11 mouse cellular contexts compared by ENCODE assay signal in genomic region chr7:112794481-112794880, GRCm38 (mm10).
A peak's percentile ranks its signal among the peaks of the same experiment; 100 is the strongest.
DNase-seq lines count a peak whose midpoint lies in the region; ATAC-seq and TF ChIP-seq lines count a peak whose summit lies in the region.
"Had no signal": no experiment of that assay in that cellular context is flagged by ENCODE, and none has a peak within 500 bp of the region (broad histone marks: within the 10 kb centered on the region; RNA-seq: fewer than 3 reads in every experiment).

No protein-coding gene starts in this region.

- intact Hi-C loops in gastrocnemius, adult 2 months (cut with DNase I), result no loop called here

- H3K9ac ChIP-seq in lung, embryonic 16.5 days (ENCODE audit: low read length), result no peak overlapping the region
- no peak overlapping the region for H3K9ac ChIP-seq in hindbrain, embryonic 14.5 days
- H3K9ac ChIP-seq in neural tube, embryonic 15.5 days (replicated peaks), result no peak overlapping the region

- H3K4me3 ChIP-seq in gastrocnemius, adult 2 months, result no peak overlapping the region
- no peak overlapping the region for H3K4me3 ChIP-seq in lung, embryonic 16.5 days (ENCODE audit: low read length)
- H3K4me3 ChIP-seq in hindbrain, embryonic 14.5 days (replicated peaks; ENCODE audit: low read length), result no peak overlapping the region
- no peak overlapping the region for H3K4me3 ChIP-seq in neural tube, embryonic 15.5 days (replicated peaks)

- no peak for DNase-seq in gastrocnemius, adult 2 months
- no peak for DNase-seq in gastrocnemius, postnatal 4 days (ENCODE audit: low spot score in 2 of 2)
- no peak for DNase-seq in lung, postnatal 10 days
- DNase-seq in hindbrain, embryonic 14.5 days (ENCODE audit: low spot score), result no peak
- no peak for DNase-seq in layer of hippocampus, adult 18-20 months (ENCODE audit: low spot score in 2 of 2)
- no peak for DNase-seq in spleen, adult 12 weeks (ENCODE audit: low spot score)
- DNase-seq: kidney, adult 18-20 months; right cerebral cortex, postnatal 4 days had no signal

- H3K9me3 ChIP-seq in lung, embryonic 16.5 days (ENCODE audit: control insufficient read depth, low read length), result no peaks in the 10 kb centered on the region
- no peaks in the 10 kb centered on the region for H3K9me3 ChIP-seq in hindbrain, embryonic 14.5 days (ENCODE audit: control insufficient read depth, low read length)
- no peaks in the 10 kb centered on the region for H3K9me3 ChIP-seq in neural tube, embryonic 15.5 days (replicated peaks)

- WGBS in lung, embryonic 16.5 days, result 28% methylated on average over 2 of the region's 2 CpGs
- 15% methylated on average over 2 of the region's 2 CpGs for WGBS in hindbrain, embryonic 14.5 days
- WGBS in neural tube, embryonic 15.5 days, result 9% methylated on average over 2 of the region's 2 CpGs

- TF ChIP-seq CTCF in gastrocnemius, adult 2 months (IDR thresholded peaks at IDR 0.05), result no peak

- H3K4me1 ChIP-seq in lung, embryonic 16.5 days (replicated peaks; ENCODE audit: control insufficient read depth, insufficient read depth, low read length), result peaks cover 35% of the 10 kb centered on the region
- H3K4me1 ChIP-seq in hindbrain, embryonic 14.5 days (replicated peaks; ENCODE audit: control insufficient read depth, insufficient read depth, low read length), result peaks cover 19% of the 10 kb centered on the region; the same call in 1 of the 2 replicates
- peaks cover 21% of the 10 kb centered on the region for H3K4me1 ChIP-seq in neural tube, embryonic 15.5 days

- peak overlapping the region; percentile 12; the same call in 1 of the 2 replicates for H3K27ac ChIP-seq in gastrocnemius, adult 2 months
- H3K27ac ChIP-seq in lung, embryonic 16.5 days (ENCODE audit: low read length), result peak overlapping the region; percentile 73
- no peak overlapping the region for H3K27ac ChIP-seq in hindbrain, embryonic 14.5 days
- H3K27ac ChIP-seq in neural tube, embryonic 15.5 days (replicated peaks), result peak overlapping the region; percentile 45; the same call in 1 of the 2 replicates

- H3K36me3 ChIP-seq in lung, embryonic 16.5 days (ENCODE audit: control insufficient read depth, insufficient read depth, low read length), result no peaks in the 10 kb centered on the region
- no peaks in the 10 kb centered on the region for H3K36me3 ChIP-seq in hindbrain, embryonic 14.5 days (replicated peaks; ENCODE audit: control insufficient read depth, insufficient read depth)
- H3K36me3 ChIP-seq in neural tube, embryonic 15.5 days, result no peaks in the 10 kb centered on the region

- no peak overlapping the region for H3K4me2 ChIP-seq in lung, embryonic 16.5 days (ENCODE audit: low read depth, low read length)
- H3K4me2 ChIP-seq in hindbrain, embryonic 14.5 days (replicated peaks), result no peak overlapping the region
- no peak overlapping the region for H3K4me2 ChIP-seq in neural tube, embryonic 15.5 days

- no peaks in the 10 kb centered on the region for H3K27me3 ChIP-seq in lung, embryonic 16.5 days (ENCODE audit: control insufficient read depth, insufficient read depth, low read depth, low read length)
- H3K27me3 ChIP-seq in hindbrain, embryonic 14.5 days (ENCODE audit: control insufficient read depth, insufficient read depth, low read length), result no peaks in the 10 kb centered on the region
- no peaks in the 10 kb centered on the region for H3K27me3 ChIP-seq in neural tube, embryonic 15.5 days (replicated peaks)

- ATAC-seq in lung, embryonic 16.5 days (ENCODE audit: low read depth), result no peak
- ATAC-seq in hindbrain, embryonic 14.5 days (ENCODE audit: low FRiP score), result 0 out of 2 replicates have a peak, but pooled peaks have one; percentile 17
- no peak for ATAC-seq in neural tube, embryonic 15.5 days (ENCODE audit: low FRiP score)
- ATAC-seq: activated CD4-positive, CD25-positive, alpha-beta regulatory T cell, adult 4 months had no signal
